Mouse (Mus musculus): ENCODE data around the gene Vps37b. TPM values are rescaled to one million over a fixed set of nuclear protein-coding genes. Genes with fewer than 3 reads are reported as not detected.

Vps37b gene
- polyA plus RNA-seq, 1 experiment from 2014 or later, result 27.1 TPM

DNA sequence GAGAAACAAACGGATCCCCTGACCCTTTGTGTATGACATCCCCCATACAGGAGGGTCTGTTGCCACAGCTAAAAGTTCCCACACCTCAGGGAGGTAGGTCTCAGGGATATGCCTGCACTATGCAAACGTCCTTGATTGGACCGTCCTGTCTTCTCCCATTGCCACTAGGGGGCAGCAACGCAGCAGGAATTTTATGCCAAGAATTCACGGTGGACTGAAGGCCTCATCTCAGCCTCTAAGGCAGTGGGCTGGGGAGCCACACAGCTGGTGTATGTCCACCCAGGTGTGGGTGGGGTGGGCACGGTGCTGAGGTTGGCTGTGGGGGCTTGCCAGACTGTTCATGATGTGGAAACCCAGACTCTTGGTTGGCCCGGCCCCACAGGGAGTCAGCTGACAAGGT lies 31.2 kb downstream of the Vps37b start:
- Histone ChIP-seq H3K9me3 (ENCODE audit: control insufficient read depth, low read length) (no peaks in the 10 kb centered on the region), H3K27me3 (replicated peaks; ENCODE audit: control insufficient read depth, insufficient read depth, low read length) (no peaks in the 10 kb centered on the region), H3K9ac (ENCODE audit: low read depth, low read length) (no peak overlapping the region), H3K27ac (ENCODE audit: low read length) (no peak overlapping the region), H3K4me3 (ENCODE audit: low read length) (no peak overlapping the region), H3K36me3 (ENCODE audit: control insufficient read depth, insufficient read depth, low read length) (peaks cover 18% of the 10 kb centered on the region; the same call in 1 of the 2 replicates), H3K4me2 (ENCODE audit: low read depth, low read length) (no peak overlapping the region), H3K4me1 (ENCODE audit: control insufficient read depth, insufficient read depth, low read length) (peaks cover 16% of the 10 kb centered on the region)
- peak; percentile 27 for ATAC-seq
- 11% methylated on average over 7 of the region's 7 CpGs for WGBS

DNA sequence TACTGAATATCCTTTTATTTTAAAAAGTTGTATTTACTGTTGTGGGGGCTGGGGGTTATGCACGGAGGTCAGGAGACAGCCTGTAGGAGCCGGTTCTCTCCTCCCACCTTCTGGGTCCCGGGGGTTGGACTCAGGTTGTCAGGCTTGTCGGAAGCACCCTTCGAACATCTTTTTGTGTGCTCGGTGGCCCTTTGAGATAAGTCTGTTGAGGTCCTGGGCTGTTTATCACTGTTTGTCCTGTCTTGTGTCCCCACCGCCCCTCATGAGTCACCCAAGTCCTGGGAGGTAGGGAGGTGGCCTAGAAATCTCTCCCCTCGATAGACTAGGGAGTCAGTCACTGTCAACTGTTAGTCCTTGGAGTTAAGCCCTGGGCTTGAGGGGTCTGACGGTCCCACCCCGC lies 33.7 kb downstream of the Vps37b start:
- Histone ChIP-seq H3K4me1 (ENCODE audit: control insufficient read depth, insufficient read depth, low read length) (peaks cover 8% of the 10 kb centered on the region), H3K9me3 (ENCODE audit: control insufficient read depth, low read length) (no peaks in the 10 kb centered on the region), H3K9ac (ENCODE audit: low read depth, low read length) (no peak overlapping the region), H3K4me2 (ENCODE audit: low read depth, low read length) (no peak overlapping the region), H3K27me3 (replicated peaks; ENCODE audit: control insufficient read depth, insufficient read depth, low read length) (no peaks in the 10 kb centered on the region), H3K27ac (ENCODE audit: low read length) (no peak overlapping the region), H3K4me3 (ENCODE audit: low read length) (no peak overlapping the region), H3K36me3 (ENCODE audit: control insufficient read depth, insufficient read depth, low read length) (peaks cover 12% of the 10 kb centered on the region; the same call in 1 of the 2 replicates)
- ATAC-seq, result no peak
- 76% methylated on average over 10 of the region's 10 CpGs for WGBS

DNA sequence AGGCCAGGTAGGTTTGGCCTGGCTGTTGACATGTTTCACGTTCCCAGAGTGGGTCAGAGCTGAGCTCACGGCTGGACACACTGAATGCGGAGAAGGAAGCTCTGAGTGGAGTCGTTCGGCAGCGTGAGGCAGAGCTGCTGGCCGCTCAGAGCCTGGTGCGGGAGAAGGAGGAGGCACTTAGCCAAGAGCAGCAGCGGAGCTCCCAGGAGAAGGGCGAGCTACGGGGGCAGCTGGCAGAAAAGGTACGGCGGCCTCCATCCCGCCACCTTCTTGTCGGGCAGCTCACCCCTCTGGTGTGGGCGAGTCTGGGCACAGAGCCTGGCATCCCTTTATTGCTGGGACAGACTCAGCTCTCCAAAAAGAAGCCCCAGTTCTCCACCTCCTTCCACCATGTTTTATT lies 34.3 kb downstream of the Vps37b start:
- 79% methylated on average over 16 of the region's 16 CpGs for WGBS
- Histone ChIP-seq H3K4me3 (ENCODE audit: low read length) (no peak overlapping the region), H3K36me3 (ENCODE audit: control insufficient read depth, insufficient read depth, low read length) (peaks cover 12% of the 10 kb centered on the region; the same call in 1 of the 2 replicates), H3K27me3 (replicated peaks; ENCODE audit: control insufficient read depth, insufficient read depth, low read length) (no peaks in the 10 kb centered on the region), H3K27ac (ENCODE audit: low read length) (no peak overlapping the region), H3K4me1 (ENCODE audit: control insufficient read depth, insufficient read depth, low read length) (peaks cover 6% of the 10 kb centered on the region), H3K9me3 (ENCODE audit: control insufficient read depth, low read length) (no peaks in the 10 kb centered on the region), H3K4me2 (ENCODE audit: low read depth, low read length) (no peak overlapping the region), H3K9ac (ENCODE audit: low read depth, low read length) (no peak overlapping the region)
- ATAC-seq, result no peak

DNA sequence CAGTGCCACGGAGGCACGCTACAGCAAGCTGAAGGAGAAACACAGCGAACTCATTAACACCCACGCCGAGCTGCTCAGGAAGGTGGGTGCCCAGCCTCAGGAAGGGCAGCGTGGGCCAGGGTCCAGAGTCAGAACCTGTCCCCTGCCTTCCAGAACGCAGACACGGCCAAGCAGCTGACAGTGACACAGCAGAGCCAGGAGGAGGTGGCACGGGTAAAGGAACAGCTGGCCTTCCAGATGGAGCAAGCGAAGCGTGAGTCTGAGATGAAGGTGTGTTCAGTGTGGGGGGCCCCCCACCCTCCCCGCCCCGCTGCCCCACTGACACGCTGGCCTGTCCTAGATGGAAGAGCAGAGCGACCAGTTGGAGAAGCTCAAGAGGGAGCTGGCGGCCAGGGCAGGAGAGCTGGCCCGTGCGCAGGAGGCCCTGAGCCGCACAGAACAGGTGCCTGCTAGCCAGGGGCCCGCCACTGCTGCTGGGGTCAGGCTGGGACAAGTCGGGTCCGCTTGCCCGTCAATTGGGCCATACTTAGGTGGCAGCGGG lies 34.8 kb downstream of the Vps37b start:
- Histone ChIP-seq H3K27me3 (replicated peaks; ENCODE audit: control insufficient read depth, insufficient read depth, low read length) (no peaks in the 10 kb centered on the region), H3K27ac (ENCODE audit: low read length) (no peak overlapping the region), H3K9ac (ENCODE audit: low read depth, low read length) (no peak overlapping the region), H3K36me3 (ENCODE audit: control insufficient read depth, insufficient read depth, low read length) (peaks cover 12% of the 10 kb centered on the region; the same call in 1 of the 2 replicates), H3K4me3 (ENCODE audit: low read length) (no peak overlapping the region), H3K9me3 (ENCODE audit: control insufficient read depth, low read length) (no peaks in the 10 kb centered on the region), H3K4me1 (ENCODE audit: control insufficient read depth, insufficient read depth, low read length) (peaks cover 4% of the 10 kb centered on the region; the same call in 1 of the 2 replicates), H3K4me2 (ENCODE audit: low read depth, low read length) (no peak overlapping the region)
- WGBS, result 88% methylated on average over 24 of the region's 24 CpGs
- no peak for ATAC-seq

DNA sequence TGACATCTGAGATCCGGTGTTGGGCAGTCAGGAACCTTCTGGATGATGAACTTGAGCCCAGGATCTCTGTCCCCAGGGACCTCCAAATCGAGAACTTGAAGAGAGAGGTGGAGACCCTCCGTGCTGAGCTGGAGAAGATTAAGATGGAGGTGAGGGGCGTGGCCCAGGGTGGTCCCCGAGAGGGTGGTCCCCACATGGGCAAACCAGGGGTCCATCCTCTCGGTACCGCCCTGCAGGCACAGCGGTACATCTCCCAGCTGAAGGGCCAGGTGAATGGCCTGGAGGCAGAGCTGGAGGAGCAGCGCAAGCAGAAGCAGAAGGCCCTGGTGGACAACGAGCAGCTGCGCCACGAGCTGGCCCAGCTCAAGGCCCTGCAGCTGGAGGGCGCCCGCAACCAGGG lies 35.4 kb downstream of the Vps37b start:
- no peak overlapping the region for H3K27ac ChIP-seq (ENCODE audit: low read length)
- H3K27me3 ChIP-seq (replicated peaks; ENCODE audit: control insufficient read depth, insufficient read depth, low read length), result no peaks in the 10 kb centered on the region
- no peak overlapping the region for H3K4me2 ChIP-seq (ENCODE audit: low read depth, low read length)
- WGBS, result 89% methylated on average over 14 of the region's 14 CpGs
- ATAC-seq, result no peak
- H3K9ac ChIP-seq (ENCODE audit: low read depth, low read length), result no peak overlapping the region
- peaks cover 12% of the 10 kb centered on the region; the same call in 1 of the 2 replicates for H3K36me3 ChIP-seq (ENCODE audit: control insufficient read depth, insufficient read depth, low read length)
- H3K9me3 ChIP-seq (ENCODE audit: control insufficient read depth, low read length), result no peaks in the 10 kb centered on the region
- H3K4me1 ChIP-seq (ENCODE audit: control insufficient read depth, insufficient read depth, low read length), result peaks cover 8% of the 10 kb centered on the region
- H3K4me3 ChIP-seq (ENCODE audit: low read length), result no peak overlapping the region

DNA sequence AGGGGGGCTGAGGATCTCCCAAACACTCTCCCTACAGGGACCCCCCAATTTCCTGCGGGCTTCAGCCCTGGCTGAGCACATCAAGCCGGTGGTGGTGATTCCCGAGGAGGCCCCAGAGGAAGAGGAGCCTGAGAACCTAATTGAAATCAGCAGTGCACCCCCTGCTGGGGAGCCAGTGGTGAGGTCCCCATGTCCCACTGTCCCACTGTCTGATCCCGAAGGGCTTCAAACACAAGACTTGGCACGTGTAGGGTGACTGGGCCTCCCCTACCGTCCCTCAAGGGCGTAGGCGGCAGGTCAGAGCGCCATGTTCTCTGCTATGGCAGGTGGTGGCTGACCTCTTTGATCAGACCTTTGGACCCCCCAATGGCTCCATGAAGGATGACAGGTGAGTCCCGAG lies 35.9 kb downstream of the Vps37b start:
- WGBS, result 75% methylated on average over 10 of the region's 10 CpGs
- no peak overlapping the region for H3K9ac ChIP-seq (ENCODE audit: low read depth, low read length)
- H3K4me1 ChIP-seq (ENCODE audit: control insufficient read depth, insufficient read depth, low read length), result peaks cover 12% of the 10 kb centered on the region
- no peak overlapping the region for H3K4me3 ChIP-seq (ENCODE audit: low read length)
- no peak overlapping the region for H3K27ac ChIP-seq (ENCODE audit: low read length)
- ATAC-seq, result no peak
- peaks cover 10% of the 10 kb centered on the region; the same call in 1 of the 2 replicates for H3K36me3 ChIP-seq (ENCODE audit: control insufficient read depth, insufficient read depth, low read length)
- no peaks in the 10 kb centered on the region for H3K9me3 ChIP-seq (ENCODE audit: control insufficient read depth, low read length)
- H3K4me2 ChIP-seq (ENCODE audit: low read depth, low read length), result no peak overlapping the region
- no peaks in the 10 kb centered on the region for H3K27me3 ChIP-seq (replicated peaks; ENCODE audit: control insufficient read depth, insufficient read depth, low read length)

DNA sequence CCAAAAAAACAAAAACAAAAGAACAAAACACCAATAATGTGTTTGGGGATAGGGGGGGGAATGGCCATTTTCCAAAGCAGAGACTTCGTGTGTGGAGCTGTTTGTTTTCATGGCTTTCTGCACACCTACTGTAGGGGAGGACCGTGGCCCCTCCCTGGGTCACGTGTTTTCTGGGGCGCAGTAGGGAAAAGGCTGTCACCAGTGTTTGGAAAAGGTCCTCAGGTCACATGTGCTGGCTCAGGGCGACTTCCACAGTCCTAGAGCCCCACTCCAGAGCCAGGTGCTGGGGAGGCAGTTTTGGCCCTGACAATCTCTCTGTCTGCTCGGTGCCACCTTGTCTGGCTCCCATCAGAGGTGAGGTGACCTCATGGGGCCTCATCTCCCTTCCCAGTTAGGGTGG lies 36.7 kb downstream of the Vps37b start:
- peaks cover 6% of the 10 kb centered on the region; the same call in 1 of the 2 replicates for H3K36me3 ChIP-seq (ENCODE audit: control insufficient read depth, insufficient read depth, low read length)
- ATAC-seq, result no peak
- H3K4me2 ChIP-seq (ENCODE audit: low read depth, low read length), result no peak overlapping the region
- no peak overlapping the region for H3K9ac ChIP-seq (ENCODE audit: low read depth, low read length)
- no peaks in the 10 kb centered on the region for H3K9me3 ChIP-seq (ENCODE audit: control insufficient read depth, low read length)
- H3K27me3 ChIP-seq (replicated peaks; ENCODE audit: control insufficient read depth, insufficient read depth, low read length), result no peaks in the 10 kb centered on the region
- H3K27ac ChIP-seq (ENCODE audit: low read length), result no peak overlapping the region
- WGBS, result 79% methylated on average over 6 of the region's 6 CpGs
- peaks cover 12% of the 10 kb centered on the region for H3K4me1 ChIP-seq (ENCODE audit: control insufficient read depth, insufficient read depth, low read length)
- no peak overlapping the region for H3K4me3 ChIP-seq (ENCODE audit: low read length)

DNA sequence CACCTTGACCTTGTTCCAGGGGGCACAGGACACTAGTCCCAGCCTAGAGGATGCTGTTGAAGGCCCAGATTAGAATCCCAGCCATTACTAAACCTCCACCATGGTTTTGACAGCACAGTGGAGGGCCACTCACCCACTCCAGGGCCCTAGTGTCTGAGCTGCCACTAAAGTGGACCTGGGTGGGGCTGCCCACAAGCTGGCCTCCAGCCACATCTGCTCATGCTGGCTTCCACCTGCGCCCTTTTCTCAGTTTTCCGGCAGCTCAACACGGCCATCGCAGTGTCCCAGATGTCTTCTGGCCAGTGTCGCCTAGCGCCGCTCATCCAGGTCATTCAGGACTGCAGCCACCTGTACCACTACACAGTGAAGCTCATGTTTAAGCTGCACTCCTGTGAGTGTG lies 37.6 kb downstream of the Vps37b start:
- Histone ChIP-seq H3K4me2 (ENCODE audit: low read depth, low read length) (no peak overlapping the region), H3K4me3 (ENCODE audit: low read length) (no peak overlapping the region), H3K27me3 (replicated peaks; ENCODE audit: control insufficient read depth, insufficient read depth, low read length) (no peaks in the 10 kb centered on the region), H3K4me1 (ENCODE audit: control insufficient read depth, insufficient read depth, low read length) (peaks cover 12% of the 10 kb centered on the region), H3K36me3 (ENCODE audit: control insufficient read depth, insufficient read depth, low read length) (0 out of 2 replicates have a peak, but pooled peaks cover 5% of the 10 kb centered on the region), H3K9me3 (ENCODE audit: control insufficient read depth, low read length) (no peaks in the 10 kb centered on the region), H3K9ac (ENCODE audit: low read depth, low read length) (no peak overlapping the region), H3K27ac (ENCODE audit: low read length) (no peak overlapping the region)
- ATAC-seq, result no peak
- 96% methylated on average over 7 of the region's 7 CpGs for WGBS

DNA sequence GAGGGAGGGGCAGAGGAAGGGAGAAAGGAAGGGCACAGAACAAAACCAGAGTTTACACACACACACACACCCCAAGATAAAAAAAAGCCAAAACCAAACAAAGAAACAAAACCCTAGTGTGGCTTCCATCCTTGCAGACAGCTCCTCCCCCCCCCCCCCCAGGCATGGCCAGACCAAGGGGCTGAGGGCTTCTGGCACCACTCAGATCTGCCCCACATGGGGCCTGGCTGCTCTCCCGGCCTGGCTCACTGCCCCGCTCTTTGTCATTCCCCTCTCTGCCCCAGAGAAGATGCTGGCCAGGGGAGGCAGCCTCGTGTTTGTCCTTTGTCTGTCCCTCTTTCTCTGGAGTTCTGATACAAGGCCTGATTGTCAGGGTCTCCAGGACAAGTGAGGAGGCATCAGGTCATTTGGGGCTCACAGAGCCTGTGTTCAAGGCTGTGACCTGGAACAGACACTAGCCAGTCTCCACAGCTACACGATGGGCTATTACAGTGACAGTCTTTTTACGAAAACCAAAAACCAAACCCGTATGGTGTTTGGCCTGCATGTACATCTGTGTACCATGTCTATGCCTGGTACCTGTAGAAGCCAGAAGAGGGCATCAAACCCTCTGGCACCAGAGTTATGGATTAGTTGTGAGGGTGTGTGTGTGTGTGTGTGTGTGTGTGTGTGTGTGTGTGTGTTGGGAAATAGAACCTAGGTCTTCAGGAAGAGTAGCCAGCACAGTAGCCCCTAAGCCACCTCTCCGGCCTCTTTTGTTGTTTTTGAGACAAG lies 38.6 kb downstream of the Vps37b start:
- no peak for ATAC-seq
- Histone ChIP-seq H3K36me3 (ENCODE audit: control insufficient read depth, insufficient read depth, low read length) (no peaks in the 10 kb centered on the region), H3K4me2 (ENCODE audit: low read depth, low read length) (no peak overlapping the region), H3K4me1 (ENCODE audit: control insufficient read depth, insufficient read depth, low read length) (peaks cover 16% of the 10 kb centered on the region), H3K4me3 (ENCODE audit: low read length) (no peak overlapping the region), H3K9me3 (ENCODE audit: control insufficient read depth, low read length) (no peaks in the 10 kb centered on the region), H3K9ac (ENCODE audit: low read depth, low read length) (no peak overlapping the region), H3K27ac (ENCODE audit: low read length) (no peak overlapping the region), H3K27me3 (replicated peaks; ENCODE audit: control insufficient read depth, insufficient read depth, low read length) (no peaks in the 10 kb centered on the region)
- WGBS, result 61% methylated on average over 7 of the region's 7 CpGs
